Mouse (Mus musculus): ENCODE results near the gene Rapgef4.

The Rapgef4 gene

GRCm38 (mm10) chr2:72178515-72178914 is 197.5 kb downstream of the Rapgef4 start:
- no peak for DNase-seq (ENCODE audit: low spot score in 2 of 2)

- DNase-seq (ENCODE audit: low spot score in 2 of 2): no peak
Measured at GRCm38 (mm10) chr2:72179600-72180301, 198.7 kb downstream of the Rapgef4 start.

GRCm38 (mm10) chr2:72181443-72181842 is 200.4 kb downstream of the Rapgef4 start:
- no peak for DNase-seq (ENCODE audit: low spot score in 2 of 2)

- no peak for DNase-seq (ENCODE audit: low spot score in 2 of 2)
Measured at GRCm38 (mm10) chr2:72183751-72184150, 202.7 kb downstream of the Rapgef4 start.

GRCm38 (mm10) chr2:72196190-72196965 is 215.3 kb downstream of the Rapgef4 start:
- peak; percentile 20 to 22 for DNase-seq (ENCODE audit: low spot score in 2 of 2)

- no peak for DNase-seq (ENCODE audit: low spot score in 2 of 2)
Measured at GRCm38 (mm10) chr2:72197026-72197425, 216.0 kb downstream of the Rapgef4 start.

- no peak for DNase-seq (ENCODE audit: low spot score in 2 of 2)
Measured at GRCm38 (mm10) chr2:72199451-72199850, 218.4 kb downstream of the Rapgef4 start.

GRCm38 (mm10) chr2:72201506-72201905 is 220.5 kb downstream of the Rapgef4 start:
- DNase-seq (ENCODE audit: low spot score in 2 of 2): no peak

GRCm38 (mm10) chr2:72202252-72202651 is 221.2 kb downstream of the Rapgef4 start:
- DNase-seq (ENCODE audit: low spot score in 2 of 2): no peak

- DNase-seq (ENCODE audit: low spot score in 2 of 2): peak in 1 of 2 experiments; percentile 45
Measured at GRCm38 (mm10) chr2:72203609-72204008, 222.6 kb downstream of the Rapgef4 start.

GRCm38 (mm10) chr2:72205869-72206268 is 224.8 kb downstream of the Rapgef4 start:
- no peak for DNase-seq (ENCODE audit: low spot score in 2 of 2)

- no peak for DNase-seq (ENCODE audit: low spot score in 2 of 2)
Measured at GRCm38 (mm10) chr2:72206530-72207248, 225.6 kb downstream of the Rapgef4 start.

GRCm38 (mm10) chr2:72217336-72217735 is 236.3 kb downstream of the Rapgef4 start:
- DNase-seq (ENCODE audit: low spot score in 2 of 2): no peak

- DNase-seq (ENCODE audit: low spot score in 2 of 2): peak in 1 of 2 experiments; percentile 50
Measured at GRCm38 (mm10) chr2:72219921-72220320, 238.9 kb downstream of the Rapgef4 start.

- DNase-seq (ENCODE audit: low spot score in 2 of 2): no peak
Measured at GRCm38 (mm10) chr2:72221283-72221682, 240.2 kb downstream of the Rapgef4 start.

- no peak for DNase-seq (ENCODE audit: low spot score in 2 of 2)
Measured at GRCm38 (mm10) chr2:72221706-72222105, 240.7 kb downstream of the Rapgef4 start.

- DNase-seq (ENCODE audit: low spot score in 2 of 2): no peak
Measured at GRCm38 (mm10) chr2:72222276-72222675, 241.2 kb downstream of the Rapgef4 start.

GRCm38 (mm10) chr2:72222736-72223455 is 241.9 kb downstream of the Rapgef4 start:
- DNase-seq (ENCODE audit: low spot score in 2 of 2): no peak

GRCm38 (mm10) chr2:72223479-72223878 is 242.4 kb downstream of the Rapgef4 start:
- DNase-seq (ENCODE audit: low spot score in 2 of 2): no peak

GRCm38 (mm10) chr2:72226006-72226405 is 245.0 kb downstream of the Rapgef4 start:
- DNase-seq (ENCODE audit: low spot score in 2 of 2): no peak

GRCm38 (mm10) chr2:72227416-72227815 is 246.4 kb downstream of the Rapgef4 start:
- DNase-seq (ENCODE audit: low spot score in 2 of 2): no peak

- no peak for DNase-seq (ENCODE audit: low spot score in 2 of 2)
Measured at GRCm38 (mm10) chr2:72228881-72229280, 247.8 kb downstream of the Rapgef4 start.
